Mouse (Mus musculus): Measurements from ENCODE around the gene Maz. TPM values are rescaled to one million over a fixed set of nuclear protein-coding genes. Genes with fewer than 3 reads are reported as not detected.

The Maz gene
- polyA plus RNA-seq, 1 experiment from 2014 or later, result 48.1 TPM

DNA sequence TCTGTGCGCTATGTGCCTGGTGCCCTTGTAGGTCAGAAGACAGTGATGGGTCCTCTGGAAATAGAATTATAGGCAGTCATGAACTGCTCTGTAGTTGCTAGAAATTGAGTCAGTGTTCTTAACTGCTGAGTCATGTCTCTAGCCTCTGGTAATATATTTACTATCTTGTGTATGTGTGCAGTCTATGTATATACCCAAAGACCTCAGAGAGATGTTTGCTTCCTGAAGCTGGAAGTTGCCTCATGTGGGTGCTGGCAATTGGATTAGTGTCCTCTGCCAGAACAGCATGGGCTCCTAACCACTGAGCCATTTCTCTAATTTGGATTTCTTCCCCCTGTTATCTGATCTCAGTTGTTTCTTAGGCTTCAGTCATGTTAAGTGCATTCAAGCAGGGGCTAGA, 3.3 kb upstream of the Maz start:
- Histone ChIP-seq H3K36me3 (ENCODE audit: insufficient read depth, low read length) (peaks cover 51% of the 10 kb centered on the region), H3K9ac (replicated peaks; ENCODE audit: low read length) (no peak overlapping the region), H3K4me1 (ENCODE audit: insufficient read depth, low read length) (peaks cover 10% of the 10 kb centered on the region), H3K4me3 (ENCODE audit: low read length) (no peak overlapping the region), H3K27ac (ENCODE audit: low read length) (no peak overlapping the region), H3K9me3 (ENCODE audit: low read length) (no peaks in the 10 kb centered on the region), H3K4me2 (replicated peaks; ENCODE audit: low read depth, low read length) (no peak overlapping the region), H3K27me3 (ENCODE audit: insufficient read depth, low read length) (no peaks in the 10 kb centered on the region)
- 98% methylated on average over 1 of the region's 1 CpGs for WGBS
- ATAC-seq (ENCODE audit: low FRiP score, low TSS enrichment), result no peak

DNA sequence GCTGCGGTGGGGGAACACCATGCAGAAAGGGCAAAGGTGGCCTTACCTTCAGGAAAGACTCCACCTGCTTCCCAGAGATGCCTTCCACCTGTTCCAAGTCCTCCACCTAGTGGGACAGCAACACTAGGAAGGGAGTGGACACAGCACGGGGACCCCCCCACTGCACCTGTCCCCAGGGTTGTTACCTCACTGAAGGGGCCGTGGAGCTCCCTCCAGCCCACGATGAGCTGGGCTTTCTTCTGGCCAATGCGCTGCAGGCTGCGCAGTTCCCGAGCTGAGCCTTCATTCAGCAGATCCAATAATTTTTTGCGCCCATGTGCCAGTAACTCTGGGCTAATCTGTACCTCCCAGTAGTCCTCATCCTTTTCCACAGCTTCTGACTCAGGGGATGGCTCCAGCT, 1.0 kb upstream of the Maz start:
- Histone ChIP-seq H3K36me3 (ENCODE audit: insufficient read depth, low read length) (peaks cover 58% of the 10 kb centered on the region), H3K4me2 (replicated peaks; ENCODE audit: low read depth, low read length) (peak overlapping the region; percentile 87), H3K9me3 (ENCODE audit: low read length) (no peaks in the 10 kb centered on the region), H3K27me3 (ENCODE audit: insufficient read depth, low read length) (no peaks in the 10 kb centered on the region), H3K27ac (ENCODE audit: low read length) (peak overlapping the region; percentile 99), H3K9ac (replicated peaks; ENCODE audit: low read length) (peak overlapping the region; percentile 97), H3K4me3 (ENCODE audit: low read length) (peak overlapping the region; percentile 95), H3K4me1 (ENCODE audit: insufficient read depth, low read length) (peaks cover 30% of the 10 kb centered on the region)
- ATAC-seq (ENCODE audit: low FRiP score, low TSS enrichment), result no peak; the same call in 1 of the 2 replicates
- 58% methylated on average over 8 of the region's 8 CpGs for WGBS

DNA sequence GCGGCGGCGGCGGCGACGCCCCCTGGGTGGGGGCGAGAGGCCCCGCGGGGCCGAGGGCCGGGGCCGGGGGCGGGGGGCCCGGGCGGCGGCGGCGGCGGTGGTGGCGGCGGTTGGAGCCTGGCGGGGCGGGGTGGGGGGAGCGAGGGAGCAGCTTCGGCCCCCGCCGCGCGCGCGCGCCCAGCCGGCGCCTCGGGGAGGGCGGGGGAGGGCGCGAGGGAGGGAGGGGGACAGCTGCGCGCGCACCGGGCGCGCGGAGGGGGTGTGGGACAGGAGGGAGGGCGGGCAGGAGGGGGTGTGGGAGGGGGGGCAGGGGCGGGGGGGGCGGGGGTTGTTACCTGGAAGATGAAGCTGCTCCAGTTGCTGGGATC, 237 bp downstream of the Maz start:
- H3K27me3 ChIP-seq (ENCODE audit: insufficient read depth, low read length), result no peaks in the 10 kb centered on the region
- H3K4me1 ChIP-seq (ENCODE audit: insufficient read depth, low read length), result peaks cover 43% of the 10 kb centered on the region
- H3K27ac ChIP-seq (ENCODE audit: low read length), result peak overlapping the region; percentile 99
- H3K4me2 ChIP-seq (replicated peaks; ENCODE audit: low read depth, low read length), result peak overlapping the region; percentile 87
- peak overlapping the region; percentile 97 for H3K9ac ChIP-seq (replicated peaks; ENCODE audit: low read length)
- ATAC-seq (ENCODE audit: low FRiP score, low TSS enrichment), result no peak
- H3K4me3 ChIP-seq (ENCODE audit: low read length), result peak overlapping the region; percentile 95
- no peaks in the 10 kb centered on the region for H3K9me3 ChIP-seq (ENCODE audit: low read length)
- no CpG with 5 or more reads among the region's 48 CpGs for WGBS
- peaks cover 54% of the 10 kb centered on the region for H3K36me3 ChIP-seq (ENCODE audit: insufficient read depth, low read length)

DNA sequence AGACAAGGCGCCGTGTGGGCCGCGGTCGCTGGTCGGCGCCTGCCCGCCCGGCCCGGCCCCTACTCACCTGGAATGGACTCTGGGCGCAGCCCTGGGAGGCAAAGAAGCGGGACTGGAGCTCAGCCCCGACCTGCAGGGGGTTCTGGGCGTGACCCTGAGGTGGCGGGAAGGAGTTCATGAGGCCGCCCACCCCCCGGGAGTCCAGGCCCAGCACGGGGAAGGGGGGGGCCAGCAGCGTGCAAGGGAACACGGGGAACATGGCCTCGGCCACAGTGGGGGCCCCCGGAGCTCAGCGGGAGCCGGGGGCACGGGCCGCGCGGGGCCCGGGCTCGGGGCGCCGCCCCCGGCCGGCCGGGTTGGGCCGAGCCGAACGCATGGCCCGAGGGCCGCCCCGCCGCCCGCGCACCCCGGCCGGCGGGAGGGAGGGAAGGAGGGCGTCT, 656 bp downstream of the Maz start:
- WGBS, result under 1% methylated on average over 17 of the region's 48 CpGs
- H3K36me3 ChIP-seq (ENCODE audit: insufficient read depth, low read length), result peaks cover 50% of the 10 kb centered on the region
- H3K9ac ChIP-seq (replicated peaks; ENCODE audit: low read length), result peak overlapping the region; percentile 97
- H3K4me3 ChIP-seq (ENCODE audit: low read length), result peak overlapping the region; percentile 95
- ATAC-seq (ENCODE audit: low FRiP score, low TSS enrichment), result peak; percentile 11
- peak overlapping the region; percentile 99 for H3K27ac ChIP-seq (ENCODE audit: low read length)
- H3K9me3 ChIP-seq (ENCODE audit: low read length), result no peaks in the 10 kb centered on the region
- no peaks in the 10 kb centered on the region for H3K27me3 ChIP-seq (ENCODE audit: insufficient read depth, low read length)
- peak overlapping the region; percentile 87 for H3K4me2 ChIP-seq (replicated peaks; ENCODE audit: low read depth, low read length)
- peaks cover 47% of the 10 kb centered on the region for H3K4me1 ChIP-seq (ENCODE audit: insufficient read depth, low read length)

DNA sequence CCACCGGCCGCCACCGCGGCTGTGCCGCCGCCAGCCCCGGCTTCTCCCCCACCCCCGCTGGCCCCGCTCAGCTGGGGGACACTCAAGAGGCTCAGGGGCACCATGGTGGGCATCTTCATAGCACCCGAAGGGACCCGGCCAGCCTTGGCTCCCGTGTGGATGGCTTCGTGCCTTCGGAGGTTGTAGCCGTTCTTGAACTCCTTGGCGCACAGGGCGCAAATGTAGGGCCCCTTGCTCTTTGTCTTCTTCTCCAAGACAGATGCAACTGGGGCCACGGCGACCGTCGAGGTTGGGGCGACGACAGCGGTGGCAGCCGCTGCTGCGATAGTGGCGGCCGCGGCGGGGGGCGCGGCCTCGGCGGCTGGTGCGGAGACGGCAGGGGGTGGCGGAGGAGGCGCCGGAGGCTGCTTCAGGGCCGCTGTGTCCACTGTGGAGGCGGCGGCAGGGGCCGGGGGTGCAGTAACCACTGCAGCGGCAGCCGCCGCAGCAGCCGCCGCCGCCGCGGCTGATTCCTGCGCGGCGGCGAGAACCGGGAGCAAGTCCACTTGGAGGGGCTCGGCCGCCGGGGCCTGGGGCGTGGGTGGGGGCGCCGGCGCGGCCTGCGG, 1.2 kb downstream of the Maz start:
- H3K4me1 ChIP-seq (ENCODE audit: insufficient read depth, low read length), result peaks cover 50% of the 10 kb centered on the region
- ATAC-seq (ENCODE audit: low FRiP score, low TSS enrichment), result no peak

DNA sequence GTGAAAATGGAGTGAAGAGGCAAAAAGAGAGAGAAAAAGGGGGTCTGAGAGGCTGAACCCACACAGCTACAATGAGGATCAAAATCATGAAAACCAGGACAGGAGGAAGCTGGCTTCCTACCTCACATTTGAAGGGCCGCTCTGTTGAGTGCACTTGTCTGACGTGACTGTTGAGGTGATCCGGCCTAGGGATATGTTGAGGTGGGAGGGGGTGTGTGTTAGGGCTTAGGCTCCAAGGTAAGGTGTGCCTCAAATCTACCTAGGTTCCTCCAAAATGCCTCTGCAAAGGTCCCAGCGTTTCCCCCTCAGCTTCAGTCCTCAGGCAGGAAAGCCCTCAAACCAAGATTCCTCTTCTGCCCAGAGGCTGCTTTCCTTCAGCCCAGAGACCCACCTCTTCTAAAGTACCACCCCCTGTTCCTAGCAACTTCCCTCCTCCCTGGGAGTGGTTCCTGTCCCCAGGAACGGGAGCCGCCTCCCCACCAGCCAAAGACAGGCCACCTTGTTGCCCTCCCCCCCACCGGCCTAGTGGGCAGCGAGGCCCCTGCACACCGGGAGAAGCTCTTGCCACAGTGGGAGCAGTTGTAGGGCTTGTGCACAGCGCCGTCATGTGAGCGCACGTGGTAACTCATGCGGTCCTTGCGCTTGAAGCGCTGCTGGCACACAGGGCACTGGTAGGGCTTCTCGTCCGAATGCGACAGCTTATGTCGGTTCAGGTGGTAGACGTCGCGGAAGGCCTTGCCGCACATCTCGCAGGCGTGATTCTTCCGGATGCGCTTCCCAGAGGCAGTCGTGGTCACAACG, 1.9 kb downstream of the Maz start:
- Histone ChIP-seq H3K9ac (replicated peaks; ENCODE audit: low read length) (peak overlapping the region; percentile 97), H3K27ac (ENCODE audit: low read length) (peak overlapping the region; percentile 99), H3K27me3 (ENCODE audit: insufficient read depth, low read length) (no peaks in the 10 kb centered on the region), H3K4me3 (ENCODE audit: low read length) (peak overlapping the region; percentile 95), H3K9me3 (ENCODE audit: low read length) (no peaks in the 10 kb centered on the region), H3K4me2 (replicated peaks; ENCODE audit: low read depth, low read length) (peak overlapping the region; percentile 87), H3K36me3 (ENCODE audit: insufficient read depth, low read length) (peaks cover 38% of the 10 kb centered on the region), H3K4me1 (ENCODE audit: insufficient read depth, low read length) (peaks cover 57% of the 10 kb centered on the region)
- peak; percentile 30 for ATAC-seq (ENCODE audit: low FRiP score, low TSS enrichment)
- WGBS, result under 1% methylated on average over 30 of the region's 30 CpGs

More for the DNA sequence above, 1.2 kb downstream of the Maz start:
- peak overlapping the region; percentile 87 for H3K4me2 ChIP-seq (replicated peaks; ENCODE audit: low read depth, low read length)
- peak overlapping the region; percentile 97 for H3K9ac ChIP-seq (replicated peaks; ENCODE audit: low read length)
- peak overlapping the region; percentile 95 for H3K4me3 ChIP-seq (ENCODE audit: low read length)
- H3K27me3 ChIP-seq (ENCODE audit: insufficient read depth, low read length), result no peaks in the 10 kb centered on the region
- peak overlapping the region; percentile 99 for H3K27ac ChIP-seq (ENCODE audit: low read length)
- no peaks in the 10 kb centered on the region for H3K9me3 ChIP-seq (ENCODE audit: low read length)
- H3K36me3 ChIP-seq (ENCODE audit: insufficient read depth, low read length), result peaks cover 45% of the 10 kb centered on the region
- WGBS, result 0% methylated on average over 60 of the region's 65 CpGs

DNA sequence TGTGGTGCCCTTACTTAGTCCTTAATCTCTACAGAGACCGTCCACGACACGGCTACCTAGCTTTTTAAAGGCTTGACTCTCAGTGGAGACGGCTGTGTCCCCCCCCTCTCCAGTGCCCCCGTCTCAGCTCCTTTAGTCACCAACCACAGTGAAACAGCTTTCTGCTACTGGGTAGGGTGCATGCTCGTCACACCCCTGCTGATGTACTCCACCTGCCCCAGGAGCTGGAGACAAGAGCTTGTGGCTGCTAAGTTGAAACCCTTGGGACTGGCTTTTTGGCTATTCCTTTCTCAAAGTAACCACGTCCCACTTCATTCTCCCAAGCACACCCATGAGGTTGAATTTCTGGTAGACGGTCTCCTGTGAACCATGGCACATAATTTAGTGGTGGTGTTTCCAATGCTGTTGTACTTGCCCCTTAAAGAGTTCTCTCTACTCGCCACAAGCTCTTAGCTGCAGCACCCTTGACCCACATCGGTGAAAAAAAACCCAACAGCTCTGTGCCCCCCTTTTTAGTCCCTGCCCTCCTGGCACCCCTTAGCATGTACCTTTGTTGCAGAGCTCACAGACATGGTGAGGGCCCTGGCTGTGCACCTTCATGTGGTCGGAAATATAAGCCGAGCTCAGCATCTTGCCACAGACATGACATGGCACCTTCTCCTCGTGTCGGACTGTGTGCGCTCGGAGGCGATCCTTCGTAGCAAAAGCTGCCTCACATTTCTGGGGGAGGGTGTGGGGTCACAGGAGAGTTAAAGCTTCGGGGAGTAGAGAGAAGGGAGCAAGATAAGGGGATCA, 2.7 kb downstream of the Maz start:
- H3K36me3 ChIP-seq (ENCODE audit: insufficient read depth, low read length), result peaks cover 33% of the 10 kb centered on the region
- 17% methylated on average over 19 of the region's 19 CpGs for WGBS
- H3K27ac ChIP-seq (ENCODE audit: low read length), result peak overlapping the region; percentile 99
- H3K4me2 ChIP-seq (replicated peaks; ENCODE audit: low read depth, low read length), result peak overlapping the region; percentile 87
- no peaks in the 10 kb centered on the region for H3K27me3 ChIP-seq (ENCODE audit: insufficient read depth, low read length)
- H3K9ac ChIP-seq (replicated peaks; ENCODE audit: low read length), result peak overlapping the region; percentile 97
- H3K4me3 ChIP-seq (ENCODE audit: low read length), result peak overlapping the region; percentile 95
- peaks cover 65% of the 10 kb centered on the region for H3K4me1 ChIP-seq (ENCODE audit: insufficient read depth, low read length)
- H3K9me3 ChIP-seq (ENCODE audit: low read length), result no peaks in the 10 kb centered on the region
- ATAC-seq (ENCODE audit: low FRiP score, low TSS enrichment), result no peak

DNA sequence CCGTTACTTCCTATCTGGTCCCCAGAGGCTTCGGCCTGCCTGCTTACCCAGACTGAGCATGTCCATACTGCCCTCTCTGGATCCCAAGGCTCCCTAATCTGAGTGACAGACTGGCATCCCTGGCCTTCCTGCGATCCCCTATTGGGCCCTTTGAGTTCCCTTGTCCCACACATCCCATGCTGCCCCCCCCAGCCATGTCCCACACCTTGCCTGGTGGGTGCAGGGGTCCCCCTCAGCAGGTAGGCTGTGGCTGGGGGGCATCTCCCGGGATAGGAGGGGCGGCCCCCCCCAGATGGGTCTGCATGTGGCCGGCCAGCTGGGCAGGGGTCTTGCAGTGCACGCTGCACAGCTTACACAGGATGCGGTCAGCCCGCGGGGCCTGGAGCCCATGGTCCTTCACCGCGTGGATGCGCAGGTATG, 3.6 kb downstream of the Maz start:
- Histone ChIP-seq H3K9me3 (ENCODE audit: low read length) (no peaks in the 10 kb centered on the region), H3K27me3 (ENCODE audit: insufficient read depth, low read length) (no peaks in the 10 kb centered on the region), H3K36me3 (ENCODE audit: insufficient read depth, low read length) (peaks cover 33% of the 10 kb centered on the region), H3K4me3 (ENCODE audit: low read length) (peak overlapping the region; percentile 95), H3K9ac (replicated peaks; ENCODE audit: low read length) (peak overlapping the region; percentile 97), H3K27ac (ENCODE audit: low read length) (peak overlapping the region; percentile 43; the same call in 1 of the 2 replicates), H3K4me1 (ENCODE audit: insufficient read depth, low read length) (peaks cover 71% of the 10 kb centered on the region), H3K4me2 (replicated peaks; ENCODE audit: low read depth, low read length) (peak overlapping the region; percentile 87)
- ATAC-seq (ENCODE audit: low FRiP score, low TSS enrichment), result no peak
- 83% methylated on average over 13 of the region's 13 CpGs for WGBS

DNA sequence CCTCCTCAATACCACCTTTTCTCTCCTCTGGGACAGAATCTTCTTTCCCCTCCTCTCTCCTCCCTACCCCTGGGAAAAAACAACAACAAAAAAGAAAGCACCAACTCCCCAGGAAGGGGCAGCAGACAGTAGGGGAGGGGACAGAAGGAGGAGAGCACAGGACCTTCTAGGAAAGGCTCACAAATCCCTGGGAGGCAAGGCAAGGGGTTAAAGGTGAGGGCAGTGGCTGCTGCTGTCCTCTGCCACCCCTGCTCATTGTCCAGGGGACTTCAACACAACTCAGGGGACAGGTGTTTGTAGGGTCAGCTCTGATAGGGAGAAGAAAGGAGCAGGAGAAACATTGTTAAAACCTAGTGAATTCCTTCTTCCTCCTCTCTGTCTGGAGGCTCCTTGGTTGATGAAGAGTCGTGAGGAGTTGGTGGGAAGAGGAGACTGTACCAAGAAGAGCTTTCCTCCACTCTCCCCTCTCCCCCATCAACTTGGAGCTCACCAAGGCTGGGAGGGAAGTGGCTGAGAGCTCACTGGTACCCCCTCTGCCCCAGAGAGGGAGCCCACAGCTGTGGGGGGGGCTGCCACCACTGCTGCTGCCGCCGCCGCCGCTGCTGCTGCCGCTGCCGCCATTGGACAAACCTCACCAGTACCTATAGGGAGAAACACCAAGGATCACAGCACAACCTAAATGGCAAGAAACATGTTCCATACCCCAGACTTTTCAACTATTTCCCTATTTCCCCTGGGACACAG, 4.1 kb downstream of the Maz start:
- 81% methylated on average over 7 of the region's 7 CpGs for WGBS
- H3K9me3 ChIP-seq (ENCODE audit: low read length), result no peaks in the 10 kb centered on the region
- peak overlapping the region; percentile 95; the same call in 1 of the 2 replicates for H3K4me3 ChIP-seq (ENCODE audit: low read length)
- H3K36me3 ChIP-seq (ENCODE audit: insufficient read depth, low read length), result peaks cover 29% of the 10 kb centered on the region
- peak overlapping the region; percentile 87 for H3K4me2 ChIP-seq (replicated peaks; ENCODE audit: low read depth, low read length)
- H3K27me3 ChIP-seq (ENCODE audit: insufficient read depth, low read length), result no peaks in the 10 kb centered on the region
- peaks cover 71% of the 10 kb centered on the region for H3K4me1 ChIP-seq (ENCODE audit: insufficient read depth, low read length)
- H3K27ac ChIP-seq (ENCODE audit: low read length), result no peak overlapping the region
- H3K9ac ChIP-seq (replicated peaks; ENCODE audit: low read length), result peak overlapping the region; percentile 97; the same call in 1 of the 2 replicates
- no peak for ATAC-seq (ENCODE audit: low FRiP score, low TSS enrichment)

Data from kidney, embryonic 16.5 days (tissue).